Mouse (Mus musculus) cortical plate, adult 2 months (tissue): ENCODE results near the gene Asb14.

Experiments
- CTCF ChIP-seq: fragments of 200-500 bp; IDR thresholded peaks from 2 replicates; pipeline ENCODE4 v1.5.1; 2011; ENCODE audit warnings: mild to moderate bottlenecking, control low read depth, low read length; ENCODE audit not compliant: insufficient read depth; ENCODE audit errors: extremely low read depth
- POLR2A ChIP-seq: fragments of 200-500 bp; IDR thresholded peaks from 2 replicates; pipeline ENCODE4 v1.6.1; 2011; ENCODE audit warnings: mild to moderate bottlenecking, low read length, control low read depth; ENCODE audit not compliant: insufficient read depth; ENCODE audit errors: extremely low read depth

GRCm38 (mm10) chr14:26960518-26960917, 66.2 kb downstream of the Asb14 start:
- no peak for TF ChIP-seq CTCF
- TF ChIP-seq POLR2A, result no peak
